Mouse (Mus musculus) splenic B cell, adult 2 months (primary cell): ENCODE measurements around the gene Cenpm.
"Not testable (repeated sequence)": the region's sequence is repeated elsewhere in the genome, so short reads cannot be mapped to it uniquely, and the experiment has no call there.

Source experiments
- DNase-seq: peaks from one replicate; pipeline ENCODE4 v3.0.0-alpha.2; 2011; ENCODE audit warnings: low read depth, low spot score
- H3K27me3 ChIP-seq: 2 replicates; pipeline ENCODE4 v1.6.1; 2012; ENCODE audit warnings: mild to moderate bottlenecking, low read length, moderate library complexity, mixed read lengths; ENCODE audit not compliant: control insufficient read depth, poor library complexity, insufficient read depth, severe bottlenecking
- H3K36me3 ChIP-seq: 2 replicates; pipeline ENCODE4 v1.6.1; 2012; ENCODE audit warnings: mild to moderate bottlenecking, low read length, moderate library complexity, mixed read lengths; ENCODE audit not compliant: control insufficient read depth, poor library complexity, insufficient read depth, severe bottlenecking

Cenpm gene

GRCm38 (mm10) chr15:82259510-82259909 is 15.0 kb upstream of the Cenpm start:
- no peaks in the 10 kb centered on the region for H3K36me3 ChIP-seq
- H3K27me3 ChIP-seq: no peaks in the 10 kb centered on the region
- DNase-seq: peak; percentile 90

GRCm38 (mm10) chr15:82255944-82256383 is 11.4 kb upstream of the Cenpm start:
- no peaks in the 10 kb centered on the region for H3K27me3 ChIP-seq
- no peaks in the 10 kb centered on the region for H3K36me3 ChIP-seq
- DNase-seq: no peak

DNA sequence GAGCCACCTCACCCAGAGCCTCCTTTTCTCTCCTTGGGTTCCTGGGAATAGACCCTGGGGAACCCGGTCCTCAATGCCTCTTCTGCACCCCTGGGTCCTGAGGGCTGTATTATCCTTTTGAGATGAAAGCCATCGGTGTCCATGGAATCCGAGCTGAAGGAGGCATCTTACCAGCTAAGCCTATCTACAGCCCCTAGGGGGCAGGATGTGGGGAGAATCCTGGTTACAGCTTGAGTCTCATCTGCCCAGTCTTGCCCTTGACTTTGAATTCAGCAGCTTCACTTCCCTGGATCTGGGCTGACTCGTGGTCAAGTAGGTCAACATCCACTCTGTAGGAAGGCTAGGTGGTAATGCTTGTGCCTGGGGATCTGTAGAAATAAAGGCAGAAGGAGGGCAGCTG is 10.7 kb upstream of the Cenpm start:
- DNase-seq: peak; percentile 17
- Histone ChIP-seq H3K27me3 (no peaks in the 10 kb centered on the region), H3K36me3 (no peaks in the 10 kb centered on the region)

DNA sequence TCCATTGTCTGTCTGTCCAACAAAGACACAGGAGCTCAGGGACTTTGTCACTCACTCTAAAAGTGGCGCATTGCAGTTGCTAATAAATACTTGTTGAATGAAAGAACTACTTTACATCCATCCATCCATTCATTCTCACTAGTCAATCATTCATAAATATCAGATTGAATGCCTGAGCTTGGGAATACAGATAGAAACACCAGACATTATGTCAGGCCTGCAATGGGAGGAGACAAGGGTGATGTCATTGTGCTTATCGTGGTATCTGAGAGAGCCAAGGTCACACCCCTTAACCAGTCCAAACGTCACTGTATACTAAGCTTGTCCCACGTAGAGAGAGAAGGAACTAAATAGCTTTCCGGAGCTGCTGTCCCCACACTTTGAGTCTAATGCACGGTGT is 7.5 kb upstream of the Cenpm start, which contains the start of gene 1500009C09Rik:
Gene 1500009C09Rik, plus strand, starts transcription at position 301 of the 400 bp plus-strand sequence.
- DNase-seq: no peak
- no peaks in the 10 kb centered on the region for H3K36me3 ChIP-seq
- no peaks in the 10 kb centered on the region for H3K27me3 ChIP-seq

GRCm38 (mm10) chr15:82251579-82251978 is 7.0 kb upstream of the Cenpm start:
- H3K36me3 ChIP-seq: no peaks in the 10 kb centered on the region
- DNase-seq: peak; percentile 42
- H3K27me3 ChIP-seq: no peaks in the 10 kb centered on the region

DNA sequence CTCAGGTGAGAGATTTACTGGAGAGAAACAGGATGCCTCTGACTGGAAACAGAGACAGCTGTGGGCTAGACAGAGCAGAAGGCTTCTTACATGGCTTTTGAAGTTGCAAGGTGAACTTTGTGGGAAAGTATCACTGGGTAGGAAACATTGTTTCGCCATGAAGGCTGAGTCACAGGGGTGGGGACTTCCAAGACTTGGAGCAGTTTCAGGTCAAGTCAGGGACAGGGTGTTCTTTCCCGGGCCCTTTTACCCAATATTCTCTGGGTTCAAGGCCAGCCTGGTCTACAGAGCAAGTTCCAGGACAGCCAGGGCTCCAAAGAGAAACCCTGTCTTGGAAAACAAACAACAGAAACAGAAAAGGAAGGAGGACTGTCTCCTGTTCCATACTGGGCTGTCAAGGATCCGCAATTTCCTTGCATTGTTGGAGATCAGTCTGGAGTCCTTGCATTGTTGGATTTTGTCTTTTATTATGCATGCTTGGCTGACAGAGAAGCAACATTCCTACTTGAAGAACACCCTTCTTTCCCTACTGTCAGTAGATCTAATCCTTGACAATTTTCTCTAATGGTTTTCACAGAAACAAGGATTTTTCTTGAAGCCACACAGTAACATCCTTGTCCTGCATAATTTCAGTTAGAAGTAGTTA is 2.7 kb upstream of the Cenpm start:
- no peak for DNase-seq
- Histone ChIP-seq H3K36me3 (no peaks in the 10 kb centered on the region), H3K27me3 (no peaks in the 10 kb centered on the region)

GRCm38 (mm10) chr15:82244805-82245161 is 235 bp upstream of the Cenpm start:
- not testable (repeated sequence) for DNase-seq, H3K27me3 ChIP-seq, H3K36me3 ChIP-seq

DNA sequence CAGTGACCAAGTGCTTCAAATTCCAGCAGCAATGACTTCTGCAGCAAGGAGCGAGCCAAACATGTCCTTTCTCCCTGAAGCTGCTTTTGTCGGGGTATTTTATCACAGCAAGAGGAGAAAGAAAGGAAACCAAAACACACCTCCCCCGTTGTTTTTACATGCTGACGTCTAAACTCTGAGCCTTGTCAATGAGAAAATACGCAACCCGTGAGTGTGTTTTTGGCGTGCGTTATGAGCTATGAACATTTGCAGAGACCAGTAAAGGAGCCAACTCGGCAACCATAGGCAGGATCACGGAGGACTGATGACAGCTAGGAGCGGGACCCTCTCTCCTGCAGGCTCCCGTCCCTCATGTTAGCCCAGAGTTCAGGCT is 820 bp downstream of the Cenpm start:
- H3K36me3 ChIP-seq: no peaks in the 10 kb centered on the region
- H3K27me3 ChIP-seq: no peaks in the 10 kb centered on the region
- DNase-seq: peak; percentile 18

DNA sequence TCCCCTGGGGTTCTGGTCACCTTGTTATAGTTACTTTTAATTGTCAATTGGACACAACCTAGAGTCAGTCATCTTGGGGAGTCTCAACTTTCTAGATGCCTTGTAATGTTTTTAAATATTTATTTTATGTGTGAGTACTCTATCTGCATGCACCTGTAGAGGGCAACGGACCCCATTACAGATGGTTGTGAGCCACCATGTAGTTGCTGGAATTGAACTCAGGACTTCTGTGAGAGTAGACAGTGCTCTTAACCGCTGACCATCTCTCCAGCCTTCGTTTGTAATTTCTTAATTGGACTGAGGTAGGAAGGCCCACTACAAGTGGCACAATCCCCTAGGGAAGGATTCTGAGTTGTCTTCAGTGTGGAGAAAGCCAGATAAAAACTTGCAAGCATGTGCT is 1.2 kb downstream of the Cenpm start:
- Histone ChIP-seq H3K36me3 (no peaks in the 10 kb centered on the region), H3K27me3 (no peaks in the 10 kb centered on the region)
- no peak for DNase-seq

DNA sequence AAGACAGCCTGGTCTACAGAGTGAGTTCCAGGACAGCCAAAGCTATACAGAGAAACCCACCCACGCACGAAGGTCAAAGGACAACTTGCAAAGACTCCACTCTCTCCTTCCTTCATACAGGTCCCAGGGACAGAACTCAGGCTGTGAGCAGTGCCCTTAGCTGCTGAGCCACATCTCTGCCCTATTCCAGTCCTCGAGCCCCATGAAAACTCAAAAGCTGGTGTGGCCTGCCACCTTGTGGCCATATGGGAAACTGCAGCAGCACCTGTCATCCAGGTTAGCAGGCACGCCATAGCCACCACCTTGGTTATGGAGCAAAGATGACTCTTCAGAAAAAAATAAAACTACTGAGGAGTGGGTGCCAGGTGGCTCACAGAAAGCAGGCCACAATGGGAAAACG is 8.0 kb downstream of the Cenpm start:
- Histone ChIP-seq H3K36me3 (no peaks in the 10 kb centered on the region), H3K27me3 (no peaks in the 10 kb centered on the region)
- peak; percentile 92 for DNase-seq

GRCm38 (mm10) chr15:82235661-82236060 is 8.9 kb downstream of the Cenpm start:
- H3K36me3 ChIP-seq: no peaks in the 10 kb centered on the region
- no peaks in the 10 kb centered on the region for H3K27me3 ChIP-seq
- peak; percentile 51 for DNase-seq

DNA sequence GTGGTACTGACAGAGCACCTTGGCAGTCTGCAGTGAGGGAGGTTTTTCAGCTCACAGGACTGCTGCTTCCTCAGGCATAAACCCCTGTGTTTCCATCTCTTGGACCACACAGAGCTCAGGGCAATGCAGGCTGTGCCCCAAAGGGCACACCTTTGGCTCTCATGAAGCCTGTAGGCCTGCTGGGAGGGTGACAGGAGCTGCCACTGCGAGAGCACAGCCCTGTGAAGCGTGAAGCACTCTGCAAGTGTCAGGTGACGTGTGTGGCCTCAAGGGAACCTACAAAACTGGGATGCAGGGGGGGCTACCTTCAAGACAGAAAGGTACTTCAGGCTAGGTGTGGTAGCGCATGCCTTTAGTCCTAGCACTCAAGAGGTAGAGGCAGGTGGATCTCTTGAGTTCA is 11.9 kb downstream of the Cenpm start:
- Histone ChIP-seq H3K36me3 (no peaks in the 10 kb centered on the region), H3K27me3 (no peaks in the 10 kb centered on the region)
- peak; percentile 77 for DNase-seq

- no peak for DNase-seq
- no peaks in the 10 kb centered on the region for H3K27me3 ChIP-seq
- no peaks in the 10 kb centered on the region for H3K36me3 ChIP-seq
These were observed 12.8 kb downstream of the Cenpm start for GRCm38 (mm10) chr15:82231591-82232378.

DNA sequence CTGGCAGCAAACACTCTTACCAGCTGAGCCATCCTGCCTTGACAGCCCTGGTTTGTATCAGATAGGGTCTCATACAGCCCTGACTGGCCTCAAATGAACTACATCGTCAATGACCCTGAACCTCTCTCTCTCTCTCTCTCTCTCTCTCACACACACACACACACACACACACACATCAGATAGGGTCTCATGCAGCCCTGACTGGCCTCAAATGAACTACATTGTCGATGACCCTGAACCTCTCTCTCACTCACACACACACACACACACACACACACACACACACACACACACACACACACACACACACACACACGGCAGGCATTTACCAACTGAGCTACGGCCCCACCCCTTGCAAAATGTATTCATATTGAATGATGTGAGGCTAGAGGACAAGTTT is 13.4 kb downstream of the Cenpm start:
- no peak for DNase-seq
- H3K36me3 ChIP-seq: no peaks in the 10 kb centered on the region
- no peaks in the 10 kb centered on the region for H3K27me3 ChIP-seq

GRCm38 (mm10) chr15:82230098-82230611 is 14.4 kb downstream of the Cenpm start:
- H3K27me3 ChIP-seq: no peaks in the 10 kb centered on the region
- no peak for DNase-seq
- no peaks in the 10 kb centered on the region for H3K36me3 ChIP-seq
